Comparison of ENCODE assay signal across 8 mouse cellular contexts in the genomic region with DNA sequence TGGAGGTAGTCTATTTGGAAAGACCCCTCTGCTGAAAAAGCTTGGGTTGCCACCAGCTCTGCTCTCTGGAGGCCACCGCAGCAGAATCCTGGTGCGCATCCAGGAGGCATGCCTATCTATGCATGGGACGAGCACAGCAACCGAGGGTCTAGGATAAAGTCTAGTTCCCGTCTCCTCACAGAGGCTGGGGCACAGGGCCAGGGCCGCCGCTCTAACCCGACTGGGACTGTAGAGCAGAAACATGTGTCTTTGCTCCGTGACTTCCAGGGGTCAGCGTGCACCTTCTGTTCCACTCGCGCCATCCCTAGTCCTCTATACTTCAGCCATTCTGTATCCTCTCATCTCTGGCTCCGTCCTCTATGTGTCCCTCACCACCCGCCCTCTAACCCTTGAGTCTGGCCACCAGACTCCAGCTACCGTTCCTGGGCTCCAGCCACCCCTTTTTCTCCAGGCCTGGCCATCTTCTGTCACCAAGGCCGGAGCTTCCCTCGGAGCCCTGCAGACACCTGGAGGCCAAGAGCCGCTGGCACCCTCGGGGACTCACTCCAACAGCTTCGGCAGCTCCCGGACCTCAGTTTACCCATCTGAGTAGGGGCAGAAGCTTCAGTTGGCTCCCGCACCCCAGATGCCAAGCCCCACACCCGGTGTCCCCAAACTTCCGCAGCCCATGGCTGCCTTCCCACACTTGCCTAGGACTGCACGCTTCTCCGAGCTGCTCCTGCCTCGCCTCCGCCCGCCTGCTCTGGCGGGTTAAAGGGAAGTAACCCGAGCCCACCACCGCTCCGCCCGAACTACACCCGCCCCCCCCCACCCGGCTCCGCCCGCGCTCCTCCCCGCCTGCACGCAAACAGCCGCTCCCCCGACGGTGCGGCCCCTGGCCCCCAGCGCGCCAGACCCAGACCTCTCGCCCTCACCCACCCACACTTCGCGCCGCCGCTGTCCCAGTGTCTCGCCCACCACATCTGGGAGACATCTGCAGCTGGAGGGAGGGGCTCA. TPM values are rescaled to one million over a fixed set of nuclear protein-coding genes. Genes with fewer than 3 reads are reported as not detected.
DNase-seq lines count a peak whose midpoint lies in the region; ATAC-seq and TF ChIP-seq lines count a peak whose summit lies in the region.

No protein-coding gene starts in this region.

- TF ChIP-seq POLR2A in olfactory bulb, adult 2 months (IDR thresholded peaks at IDR 0.05; ENCODE audit: insufficient read depth, low read depth, low read length) = no peak

- H3K4me2 ChIP-seq in forebrain, embryonic 13.5 days = peak overlapping the region; percentile 59
- peak overlapping the region; percentile 76 for H3K4me2 ChIP-seq in liver, postnatal 0 days (ENCODE audit: low read depth, low read length)

- H3K4me3 ChIP-seq in forebrain, embryonic 13.5 days = peak overlapping the region; percentile 35
- H3K4me3 ChIP-seq in hindbrain, embryonic 10.5 days = peak overlapping the region; percentile 49
- H3K4me3 ChIP-seq in liver, postnatal 0 days (ENCODE audit: low read depth, low read length) = peak overlapping the region; percentile 37
- H3K4me3 ChIP-seq in olfactory bulb, adult 2 months (ENCODE audit: insufficient read depth, low read depth, low read length) = peak overlapping the region; percentile 24; the same call in 1 of the 2 replicates

- no peaks in the 10 kb centered on the region for H3K36me3 ChIP-seq in forebrain, embryonic 13.5 days (ENCODE audit: poor library complexity, severe bottlenecking)
- no peaks in the 10 kb centered on the region for H3K36me3 ChIP-seq in hindbrain, embryonic 10.5 days
- H3K36me3 ChIP-seq in liver, postnatal 0 days (replicated peaks; ENCODE audit: insufficient read depth, low read length) = no peaks in the 10 kb centered on the region

- peak; percentile 36; the same call in 1 of the 2 replicates for ATAC-seq in forebrain, embryonic 13.5 days
- ATAC-seq in liver, postnatal 0 days = 0 out of 2 replicates have a peak, but pooled peaks have one; percentile 22

- peaks cover 17% of the 10 kb centered on the region for H3K27me3 ChIP-seq in forebrain, embryonic 13.5 days
- H3K27me3 ChIP-seq in hindbrain, embryonic 10.5 days (ENCODE audit: insufficient read depth, poor library complexity, severe bottlenecking) = peaks cover 40% of the 10 kb centered on the region
- peaks cover 4% of the 10 kb centered on the region; the same call in 1 of the 2 replicates for H3K27me3 ChIP-seq in liver, postnatal 0 days (ENCODE audit: insufficient read depth, low read length)

- H3K27ac ChIP-seq in forebrain, embryonic 13.5 days = no peak overlapping the region
- peak overlapping the region; percentile 6; the same call in 1 of the 2 replicates for H3K27ac ChIP-seq in hindbrain, embryonic 10.5 days
- H3K27ac ChIP-seq in liver, postnatal 0 days (ENCODE audit: low read depth) = no peak overlapping the region
- no peak overlapping the region for H3K27ac ChIP-seq in olfactory bulb, adult 2 months (ENCODE audit: insufficient read depth, low read depth, low read length)

- H3K4me1 ChIP-seq in forebrain, embryonic 13.5 days = peaks cover 7% of the 10 kb centered on the region
- H3K4me1 ChIP-seq in hindbrain, embryonic 10.5 days (replicated peaks) = peaks cover 18% of the 10 kb centered on the region
- H3K4me1 ChIP-seq in liver, postnatal 0 days (ENCODE audit: insufficient read depth) = peaks cover 25% of the 10 kb centered on the region
- peaks cover 7% of the 10 kb centered on the region; the same call in 1 of the 2 replicates for H3K4me1 ChIP-seq in olfactory bulb, adult 2 months (ENCODE audit: control insufficient read depth, insufficient read depth, low read length)

- TF ChIP-seq EP300 in liver, postnatal 0 days (IDR thresholded peaks at IDR 0.05; ENCODE audit: low read depth) = no peak

- TF ChIP-seq CTCF in liver, postnatal 0 days (IDR thresholded peaks at IDR 0.05; ENCODE audit: low read depth) = no peak
- TF ChIP-seq CTCF in olfactory bulb, adult 2 months (IDR thresholded peaks at IDR 0.05; ENCODE audit: insufficient read depth, low read depth, low read length) = no peak

- peak; percentile 7 for DNase-seq in thymus, postnatal 14 days
- no peak for DNase-seq in thymus, postnatal 25 days
- peak; percentile 78 for DNase-seq in hindbrain, embryonic 10.5 days (ENCODE audit: low spot score)
- peak; percentile 46 for DNase-seq in liver, postnatal 0 days
- no peak for DNase-seq in frontal cortex, postnatal 10 days (ENCODE audit: low spot score in 2 of 2)
- DNase-seq in spleen, adult 18-20 months = no peak

- H3K9me3 ChIP-seq in forebrain, embryonic 13.5 days (replicated peaks) = no peaks in the 10 kb centered on the region
- no peaks in the 10 kb centered on the region for H3K9me3 ChIP-seq in hindbrain, embryonic 10.5 days
- H3K9me3 ChIP-seq in liver, postnatal 0 days (ENCODE audit: low read length) = no peaks in the 10 kb centered on the region

- peak overlapping the region; percentile 34 for H3K9ac ChIP-seq in forebrain, embryonic 13.5 days
- H3K9ac ChIP-seq in liver, postnatal 0 days (replicated peaks) = peak overlapping the region; percentile 30; the same call in 1 of the 2 replicates

- WGBS in forebrain, embryonic 13.5 days = 9% methylated on average over 52 of the region's 53 CpGs
- 9% methylated on average over 53 of the region's 53 CpGs for WGBS in hindbrain, embryonic 10.5 days
- WGBS in liver, postnatal 0 days (ENCODE audit: insufficient replicate concordance) = 12% methylated on average over 45 of the region's 53 CpGs
- WGBS in olfactory bulb, adult 2 months = 22% methylated on average over 53 of the region's 53 CpGs

RNA-seq across cellular contexts. Expression of a gene that starts 13.1 kb away (rescaled TPM):
- polyA plus RNA-seq in forebrain, embryonic 13.5 days (2015; fragmentation: Nextera tagmentation; extraction: Ambion mirVana) = 0.99 and 1.9 TPM in 2 replicates
- 4.3 and 5.6 TPM in 2 replicates for polyA plus RNA-seq in hindbrain, embryonic 10.5 days (2016; fragmentation: Nextera tagmentation; extraction: Ambion mirVana)
- 24.8 and 26.7 TPM in 2 replicates for polyA plus RNA-seq in liver, postnatal 0 days (2015; fragmentation: Nextera tagmentation; extraction: Ambion mirVana)
- not detected in 2 replicates for polyA plus RNA-seq in olfactory bulb, adult 2 months (2012; ENCODE audit: insufficient read depth, insufficient read length, low replicate concordance, missing spikeins)

RNA-seq across cellular contexts. Expression of a gene that starts 37.2 kb away (rescaled TPM):
- 0.90 and 1.1 TPM in 2 replicates for polyA plus RNA-seq in forebrain, embryonic 13.5 days (2015; fragmentation: Nextera tagmentation; extraction: Ambion mirVana)
- 0.37 and 0.55 TPM in 2 replicates for polyA plus RNA-seq in hindbrain, embryonic 10.5 days (2016; fragmentation: Nextera tagmentation; extraction: Ambion mirVana)
- polyA plus RNA-seq in liver, postnatal 0 days (2015; fragmentation: Nextera tagmentation; extraction: Ambion mirVana) = 0.07 TPM in 1 of 2 replicates, not detected in the other
- polyA plus RNA-seq in olfactory bulb, adult 2 months (2012; ENCODE audit: insufficient read depth, insufficient read length, low replicate concordance, missing spikeins) = not detected in 2 replicates

RNA-seq across cellular contexts. Expression of a gene that starts 54.2 kb away (rescaled TPM):
- not detected in 2 replicates for polyA plus RNA-seq in forebrain, embryonic 13.5 days (2015; fragmentation: Nextera tagmentation; extraction: Ambion mirVana)
- 0.12 TPM in 1 of 2 replicates, not detected in the other for polyA plus RNA-seq in hindbrain, embryonic 10.5 days (2016; fragmentation: Nextera tagmentation; extraction: Ambion mirVana)
- polyA plus RNA-seq in liver, postnatal 0 days (2015; fragmentation: Nextera tagmentation; extraction: Ambion mirVana) = not detected in 2 replicates
- polyA plus RNA-seq in olfactory bulb, adult 2 months (2012; ENCODE audit: insufficient read depth, insufficient read length, low replicate concordance, missing spikeins) = not detected in 2 replicates

Comparison
In these comparisons a context has a peak if more than half of its experiments do, and no peak if none do; other contexts are left out.
1. DNase-seq: peak in thymus, postnatal 14 days (single experiment), hindbrain, embryonic 10.5 days (single experiment) and liver, postnatal 0 days (single experiment); none in thymus, postnatal 25 days (single experiment), frontal cortex, postnatal 10 days (0 of 2) and spleen, adult 18-20 months (0 of 2).
2. Peak in every context shown above with its lines, with median percentiles within 50 percentile points of each other: H3K4me3 ChIP-seq.